Comparison of ENCODE assay signal across 8 mouse cellular contexts in the genomic region with DNA sequence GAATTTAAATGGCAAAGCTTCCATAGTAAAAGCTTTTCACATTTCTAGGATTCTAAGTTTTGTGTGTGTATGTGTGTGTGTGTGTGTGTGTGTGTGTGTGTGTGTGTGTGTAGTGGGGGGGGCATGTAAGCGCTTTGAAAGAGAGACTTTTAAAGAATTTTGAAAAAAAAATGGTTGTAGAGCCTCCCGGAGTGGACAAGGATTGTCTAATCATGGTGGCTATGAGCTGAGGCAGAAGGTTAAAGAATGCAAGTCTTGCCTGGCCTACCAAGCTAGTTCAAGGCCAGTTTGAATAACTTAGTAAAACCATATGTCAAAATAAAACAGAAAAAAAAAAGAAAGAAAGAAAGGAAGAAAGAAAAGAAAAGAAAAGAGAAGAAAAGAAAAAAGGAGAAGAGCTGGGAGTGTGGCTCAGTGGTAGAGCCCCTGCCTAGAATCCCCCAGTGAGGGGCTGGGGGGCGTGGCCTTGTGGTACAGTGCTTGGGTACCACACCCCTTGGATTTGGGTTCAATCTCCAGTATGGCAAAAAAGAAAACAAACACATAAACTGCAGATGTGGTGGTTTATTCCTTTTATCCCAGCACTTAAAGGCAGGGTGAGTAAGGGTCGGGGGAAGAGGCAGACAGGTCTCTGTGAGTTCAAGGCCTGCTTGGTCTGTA. TPM values are rescaled to one million over a fixed set of nuclear protein-coding genes. Genes with fewer than 3 reads are reported as not detected.
DNase-seq lines count a peak whose midpoint lies in the region; ATAC-seq lines count a peak whose summit lies in the region.

No protein-coding gene starts in this region.

- no peaks in the 10 kb centered on the region for H3K27me3 ChIP-seq in limb, embryonic 13.5 days
- H3K27me3 ChIP-seq in stomach, embryonic 16.5 days (ENCODE audit: control insufficient read depth, insufficient read depth, low read length) = no peaks in the 10 kb centered on the region

- H3K9me3 ChIP-seq in limb, embryonic 13.5 days = no peaks in the 10 kb centered on the region
- no peaks in the 10 kb centered on the region for H3K9me3 ChIP-seq in stomach, embryonic 16.5 days (replicated peaks; ENCODE audit: control insufficient read depth, low read length)

- ATAC-seq in limb, embryonic 13.5 days (ENCODE audit: low FRiP score, low read depth) = no peak
- no peak for ATAC-seq in stomach, embryonic 16.5 days (ENCODE audit: insufficient read depth, low FRiP score)

- peak; percentile 5 for DNase-seq in embryo, embryonic 11 days
- no peak for DNase-seq in embryo, embryonic 10.5 days (ENCODE audit: low spot score)
- peak; percentile 35 to 42 for DNase-seq in right cerebral cortex, postnatal 10 days (ENCODE audit: low spot score in 2 of 2)
- no peak for DNase-seq in right cerebral cortex, postnatal 14 days
- DNase-seq in ovary, postnatal 36 days (ENCODE audit: low spot score) = no peak
- no peak for DNase-seq in cerebellum, adult 18-20 months

- H3K36me3 ChIP-seq in limb, embryonic 13.5 days = peaks cover 32% of the 10 kb centered on the region
- peaks cover 31% of the 10 kb centered on the region for H3K36me3 ChIP-seq in stomach, embryonic 16.5 days (ENCODE audit: control insufficient read depth, insufficient read depth, low read length)

- H3K4me1 ChIP-seq in limb, embryonic 13.5 days = peaks cover 49% of the 10 kb centered on the region
- H3K4me1 ChIP-seq in stomach, embryonic 16.5 days (ENCODE audit: control insufficient read depth, insufficient read depth, low read length) = peaks cover 40% of the 10 kb centered on the region

- H3K9ac ChIP-seq in limb, embryonic 13.5 days = no peak overlapping the region
- no peak overlapping the region for H3K9ac ChIP-seq in stomach, embryonic 16.5 days (ENCODE audit: low read length)

- H3K4me2 ChIP-seq in limb, embryonic 13.5 days (replicated peaks) = peak overlapping the region; percentile 89
- peak overlapping the region; percentile 95 for H3K4me2 ChIP-seq in stomach, embryonic 16.5 days (ENCODE audit: low read depth, low read length)

- H3K27ac ChIP-seq in limb, embryonic 13.5 days = no peak overlapping the region
- peak overlapping the region; percentile 98; the same call in 1 of the 2 replicates for H3K27ac ChIP-seq in stomach, embryonic 16.5 days (ENCODE audit: low read length)

- peak overlapping the region; percentile 50 for H3K4me3 ChIP-seq in limb, embryonic 13.5 days
- peak overlapping the region; percentile 61 for H3K4me3 ChIP-seq in stomach, embryonic 16.5 days (replicated peaks; ENCODE audit: low read length)

- WGBS in limb, embryonic 13.5 days = 92% methylated on average over 4 of the region's 4 CpGs
- 88% methylated on average over 4 of the region's 4 CpGs for WGBS in stomach, embryonic 16.5 days

RNA-seq across cellular contexts. Expression of gene Hif3a, which starts 6.8 kb away (rescaled TPM):
- polyA plus RNA-seq in limb, embryonic 13.5 days (2015; fragmentation: Nextera tagmentation; extraction: Ambion mirVana) = 12.9 and 14.9 TPM in 2 replicates
- 49.6 and 60.1 TPM in 2 replicates for polyA plus RNA-seq in stomach, embryonic 16.5 days (2015; fragmentation: Nextera tagmentation; extraction: Ambion mirVana)

RNA-seq across cellular contexts. Expression of gene Psg16, which starts 18.4 kb away (rescaled TPM):
- 0.06 and 0.17 TPM in 2 replicates for polyA plus RNA-seq in limb, embryonic 13.5 days (2015; fragmentation: Nextera tagmentation; extraction: Ambion mirVana)
- 0.46 and 0.77 TPM in 2 replicates for polyA plus RNA-seq in stomach, embryonic 16.5 days (2015; fragmentation: Nextera tagmentation; extraction: Ambion mirVana)

RNA-seq across cellular contexts. Expression of gene Ppp5c, which starts 27.7 kb away (rescaled TPM):
- polyA plus RNA-seq in limb, embryonic 13.5 days (2015; fragmentation: Nextera tagmentation; extraction: Ambion mirVana) = 115 and 118 TPM in 2 replicates
- 87.9 and 95.6 TPM in 2 replicates for polyA plus RNA-seq in stomach, embryonic 16.5 days (2015; fragmentation: Nextera tagmentation; extraction: Ambion mirVana)

Comparison
In these comparisons a context has a peak if more than half of its experiments do, and no peak if none do; other contexts are left out.
1. DNase-seq: peak in embryo, embryonic 11 days (single experiment) and right cerebral cortex, postnatal 10 days (2 of 2); none in embryo, embryonic 10.5 days (single experiment), right cerebral cortex, postnatal 14 days (single experiment), ovary, postnatal 36 days (single experiment) and cerebellum, adult 18-20 months (0 of 2).